Mouse (Mus musculus) neural tube, embryonic 11.5 days (tissue): ENCODE measurements around the gene Gm49383. TPM values are rescaled to one million over a fixed set of nuclear protein-coding genes. Genes with fewer than 3 reads are reported as not detected.
"Not testable (repeated sequence)": the region's sequence is repeated elsewhere in the genome, so short reads cannot be mapped to it uniquely, and the experiment has no call there.

Source experiments
- ATAC-seq: fragments of 200-750 bp; cut with Nextera tagmentation; 2 replicates; pipeline ENCODE4 v1.8.0; 2017; ENCODE audit warnings: moderate number of reproducible peaks, mild to moderate bottlenecking, moderate TSS enrichment, moderate library complexity; ENCODE audit not compliant: insufficient read depth, low FRiP score, low TSS enrichment
- DNase-seq: peaks from one replicate; pipeline ENCODE4 v3.0.0-alpha.2; 2015; ENCODE audit warnings: low spot score
- H3K27ac ChIP-seq: fragments of 300-500 bp; sonication (generic); 2 replicates; pipeline ENCODE4 v1.5.1; 2014; ENCODE audit warnings: low read depth, mild to moderate bottlenecking, low read length
- H3K27me3 ChIP-seq: fragments of 300-500 bp; sonication (generic); 2 replicates; pipeline ENCODE4 v1.6.1; 2014; ENCODE audit warnings: mild to moderate bottlenecking, low read length, mixed read lengths; ENCODE audit not compliant: control insufficient read depth, insufficient read depth
- H3K36me3 ChIP-seq: fragments of 300-500 bp; sonication (generic); 2 replicates; pipeline ENCODE4 v1.6.1; 2014; ENCODE audit warnings: mild to moderate bottlenecking, low read length, moderate library complexity, mixed read lengths; ENCODE audit not compliant: control insufficient read depth, insufficient read depth
- H3K4me1 ChIP-seq: fragments of 300-500 bp; sonication (generic); 2 replicates; pipeline ENCODE4 v1.6.1; 2014; ENCODE audit warnings: low read length, mixed read lengths; ENCODE audit not compliant: control insufficient read depth, insufficient read depth
- H3K4me2 ChIP-seq: fragments of 300-500 bp; sonication (generic); 2 replicates; pipeline ENCODE4 v1.6.1; 2014; ENCODE audit warnings: low read depth, mild to moderate bottlenecking, moderate library complexity
- H3K4me3 ChIP-seq: fragments of 300-500 bp; sonication (generic); 2 replicates; pipeline ENCODE4 v1.5.1; 2014; ENCODE audit warnings: low read depth, low read length
- H3K9ac ChIP-seq: fragments of 300-500 bp; sonication (generic); 2 replicates; pipeline ENCODE4 v1.6.1; 2014; ENCODE audit warnings: mild to moderate bottlenecking, low read length
- H3K9me3 ChIP-seq: fragments of 300-500 bp; sonication (generic); 2 replicates; pipeline ENCODE4 v1.6.1; 2016; ENCODE audit warnings: low read length; ENCODE audit not compliant: control insufficient read depth
- WGBS: fragments of 180-500 bp; shearing (Covaris S2); extraction: QIAGEN DNeasy Blood & Tissue Kit; methylation state at CpG from one replicate; pipeline ENCODE4 v1.1.7; 2014; 5-methylcytosine and 5-hydroxymethylcytosine counted together
- polyA plus RNA-seq: library from polyadenylated mRNA; unstranded; fragments of >200 nt; fragmentation: Nextera tagmentation; extraction: Ambion mirVana; gene quantifications from 2 replicates; pipeline ENCODE4 v1.2.1, GENCODE M21; 2014

Gm49383 gene
- polyA plus RNA-seq, 1 experiment from 2014 or later, result 36.3 TPM

- not testable (repeated sequence) for DNase-seq, H3K36me3 ChIP-seq, H3K9me3 ChIP-seq, H3K4me2 ChIP-seq, H3K27me3 ChIP-seq, H3K4me1 ChIP-seq, H3K27ac ChIP-seq, H3K4me3 ChIP-seq, ATAC-seq, H3K9ac ChIP-seq
- WGBS, result 82% methylated on average over 2 of the region's 2 CpGs
Measured at GRCm38 (mm10) chr12:69160677-69161076, 36.2 kb downstream of the Gm49383 start.

GRCm38 (mm10) chr12:69159578-69159940, 37.3 kb downstream of the Gm49383 start:
- WGBS, result 7% methylated on average over 9 of the region's 9 CpGs
- Histone ChIP-seq H3K36me3 (peaks cover 2% of the 10 kb centered on the region; the same call in 1 of the 2 replicates), H3K27me3 (no peaks in the 10 kb centered on the region), H3K4me3 (no peak overlapping the region), H3K4me1 (peaks cover 3% of the 10 kb centered on the region; the same call in 1 of the 2 replicates), H3K27ac (no peak overlapping the region), H3K9ac (no peak overlapping the region), H3K9me3 (no peaks in the 10 kb centered on the region), H3K4me2 (no peak overlapping the region)
- ATAC-seq (peak; percentile 0; the same call in 1 of the 2 replicates), DNase-seq (peak; percentile 63)

DNA sequence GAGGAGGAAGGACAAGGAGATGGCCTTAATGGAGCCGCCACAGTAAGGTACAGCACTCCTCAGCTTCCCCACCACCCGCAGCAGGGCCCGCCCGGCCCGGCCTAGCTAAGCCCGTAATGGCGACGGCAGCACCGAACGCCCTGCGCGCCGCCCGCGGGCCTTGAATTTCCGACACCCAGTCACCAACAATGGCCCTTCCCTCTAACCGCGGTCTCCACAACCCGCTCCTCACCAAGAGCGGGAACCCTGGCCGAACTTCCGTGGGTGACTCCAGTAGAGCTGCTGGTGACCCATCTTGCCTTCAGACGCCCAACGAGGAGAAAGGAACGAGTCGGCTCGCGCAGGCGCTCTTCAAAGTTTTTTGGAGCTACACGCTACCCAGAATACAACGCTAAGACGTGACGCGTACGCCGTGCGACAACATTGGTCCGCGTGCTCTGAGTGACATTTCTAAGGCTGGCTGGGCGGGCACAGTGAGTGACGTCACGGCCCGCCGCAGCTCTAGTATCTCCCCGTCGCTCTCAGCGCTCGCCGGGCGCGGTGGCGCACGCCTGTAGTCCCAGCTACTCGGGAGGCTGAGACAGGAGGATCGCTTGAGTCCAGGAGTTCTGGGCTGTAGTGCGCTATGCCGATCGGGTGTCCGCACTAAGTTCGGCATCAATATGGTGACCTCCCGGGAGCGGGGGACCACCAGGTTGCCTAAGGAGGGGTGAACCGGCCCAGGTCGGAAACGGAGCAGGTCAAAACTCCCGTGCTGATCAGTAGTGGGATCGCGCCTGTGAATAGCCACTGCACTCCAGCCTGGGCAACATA, 37.9 kb downstream of the Gm49383 start, which contains the start of gene Rps29:
TSS of gene Rps29 (minus strand) at position 422 of the 813 bp plus-strand sequence.
- H3K27me3 ChIP-seq, H3K9me3 ChIP-seq, H3K36me3 ChIP-seq, H3K4me1 ChIP-seq: not testable (repeated sequence)
- WGBS, result under 1% methylated on average over 58 of the region's 68 CpGs
- H3K4me3 ChIP-seq, result peak within 1 kb of the TSS; percentile 70
- H3K9ac ChIP-seq, result peak within 1 kb of the TSS; percentile 96
- H3K27ac ChIP-seq, result peak within 1 kb of the TSS; percentile 87
- H3K4me2 ChIP-seq, result peak within 1 kb of the TSS; percentile 73
- DNase-seq (peak; percentile 99), ATAC-seq (peak; percentile 99)

GRCm38 (mm10) chr12:69158366-69158764, 38.5 kb downstream of the Gm49383 start:
- peak overlapping the region; percentile 70 for H3K4me3 ChIP-seq
- no peaks in the 10 kb centered on the region for H3K27me3 ChIP-seq
- DNase-seq (no peak), ATAC-seq (no peak)
- 1% methylated on average over 19 of the region's 19 CpGs for WGBS
- peak overlapping the region; percentile 87 for H3K27ac ChIP-seq
- no peaks in the 10 kb centered on the region for H3K9me3 ChIP-seq
- peak overlapping the region; percentile 96 for H3K9ac ChIP-seq
- peaks cover 3% of the 10 kb centered on the region; the same call in 1 of the 2 replicates for H3K4me1 ChIP-seq
- H3K4me2 ChIP-seq, result peak overlapping the region; percentile 73
- peaks cover 2% of the 10 kb centered on the region; the same call in 1 of the 2 replicates for H3K36me3 ChIP-seq

GRCm38 (mm10) chr12:69157107-69157506, 39.8 kb downstream of the Gm49383 start:
- no peak overlapping the region for H3K4me3 ChIP-seq
- ATAC-seq (no peak), DNase-seq (no peak)
- H3K36me3 ChIP-seq, result peaks cover 2% of the 10 kb centered on the region; the same call in 1 of the 2 replicates
- no peaks in the 10 kb centered on the region for H3K9me3 ChIP-seq
- no peaks in the 10 kb centered on the region for H3K27me3 ChIP-seq
- H3K27ac ChIP-seq, result no peak overlapping the region
- H3K4me1 ChIP-seq, result peaks cover 3% of the 10 kb centered on the region; the same call in 1 of the 2 replicates
- 97% methylated on average over 2 of the region's 2 CpGs for WGBS
- 0 out of 2 replicates have a peak overlapping the region, but pooled peaks have one; percentile 3 for H3K4me2 ChIP-seq
- no peak overlapping the region for H3K9ac ChIP-seq

DNA sequence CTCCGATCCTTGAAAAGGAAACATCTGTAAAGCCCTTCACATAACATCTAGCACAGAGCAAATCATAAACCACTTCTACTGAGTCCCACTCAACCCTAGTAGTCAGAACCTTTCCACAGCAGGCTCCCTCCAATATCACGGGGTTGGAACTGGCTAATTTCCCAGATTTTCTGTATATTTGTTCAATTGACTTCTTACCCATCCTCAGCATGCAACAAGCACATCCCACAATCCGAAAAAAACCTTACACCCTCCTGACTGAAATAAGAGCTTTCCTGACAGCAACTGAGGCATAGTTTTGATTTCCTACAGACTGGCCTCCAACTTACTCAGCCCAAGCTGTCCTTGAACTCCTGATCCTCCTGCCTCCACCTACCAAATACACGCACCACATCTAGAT, 40.5 kb downstream of the Gm49383 start:
- no peaks in the 10 kb centered on the region for H3K27me3 ChIP-seq
- 85% methylated on average over 4 of the region's 4 CpGs for WGBS
- no peak for ATAC-seq

DNA sequence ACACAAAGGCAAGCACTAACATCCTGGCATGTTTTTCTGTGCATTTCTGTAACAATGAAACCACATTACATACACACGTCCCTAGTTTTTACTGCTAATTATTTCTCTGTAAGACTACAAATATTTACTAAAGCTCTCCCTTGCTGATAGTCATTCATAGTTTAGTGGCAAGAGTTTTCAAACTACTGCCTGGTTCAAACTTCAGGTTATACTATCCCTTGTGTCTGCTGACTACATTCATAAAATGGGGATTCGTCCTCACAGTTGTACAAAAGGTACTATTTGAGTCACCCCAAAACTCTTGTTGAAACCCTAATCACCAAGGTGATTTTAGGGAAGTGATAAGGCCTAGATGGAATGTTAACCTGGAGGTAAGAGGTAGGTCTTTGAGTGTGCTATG, 41.0 kb downstream of the Gm49383 start:
- 83% methylated on average over 2 of the region's 2 CpGs for WGBS
- H3K27me3 ChIP-seq, result no peaks in the 10 kb centered on the region
- no peak overlapping the region for H3K4me3 ChIP-seq
- H3K27ac ChIP-seq, result no peak overlapping the region
- H3K4me1 ChIP-seq, result peaks cover 3% of the 10 kb centered on the region; the same call in 1 of the 2 replicates
- no peaks in the 10 kb centered on the region for H3K9me3 ChIP-seq
- no peak overlapping the region for H3K9ac ChIP-seq
- peaks cover 2% of the 10 kb centered on the region; the same call in 1 of the 2 replicates for H3K36me3 ChIP-seq
- H3K4me2 ChIP-seq, result no peak overlapping the region
- DNase-seq (no peak), ATAC-seq (no peak)

More for the DNA sequence above, 40.5 kb downstream of the Gm49383 start:
- Histone ChIP-seq H3K4me1 (peaks cover 3% of the 10 kb centered on the region; the same call in 1 of the 2 replicates), H3K9ac (no peak overlapping the region), H3K4me2 (no peak overlapping the region), H3K36me3 (peaks cover 2% of the 10 kb centered on the region; the same call in 1 of the 2 replicates), H3K9me3 (no peaks in the 10 kb centered on the region), H3K27ac (no peak overlapping the region), H3K4me3 (no peak overlapping the region)
- no peak for DNase-seq

GRCm38 (mm10) chr12:69150049-69150448, 46.9 kb downstream of the Gm49383 start:
- H3K4me3 ChIP-seq, result no peak overlapping the region
- 82% methylated on average over 13 of the region's 13 CpGs for WGBS
- no peak overlapping the region for H3K9ac ChIP-seq
- H3K36me3 ChIP-seq, result no peaks in the 10 kb centered on the region
- no peaks in the 10 kb centered on the region for H3K9me3 ChIP-seq
- ATAC-seq (no peak), DNase-seq (no peak)
- H3K4me2 ChIP-seq, result no peak overlapping the region
- no peaks in the 10 kb centered on the region for H3K27me3 ChIP-seq
- H3K27ac ChIP-seq, result no peak overlapping the region
- no peaks in the 10 kb centered on the region for H3K4me1 ChIP-seq
